Mouse (Mus musculus): ENCODE data around the gene Nmur1.

DNA sequence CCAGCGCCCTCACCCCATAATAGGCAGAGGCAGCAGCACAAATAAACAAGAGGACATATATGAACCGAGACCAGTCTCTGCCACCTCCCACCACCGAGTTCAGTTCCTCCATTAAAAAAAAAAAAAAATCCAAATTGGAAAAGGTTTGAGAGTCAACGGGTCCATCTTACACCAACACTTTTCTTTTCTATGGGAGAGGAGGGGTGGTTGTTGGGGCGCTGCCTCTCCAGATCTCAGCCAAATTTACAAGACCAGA, 15.6 kb upstream of the Nmur1 start:
- TF ChIP-seq GATA1 (IDR thresholded peaks at IDR 0.05; ENCODE audit: borderline replicate concordance, low read length): no peak
- TF ChIP-seq FLI1 (IDR thresholded peaks at IDR 0.05; ENCODE audit: low read length): no peak

Measured in megakaryocyte, embryonic 14.5 days (primary cell).